Mouse (Mus musculus) CD4-positive, CD25-positive, alpha-beta regulatory T cell, adult 9 weeks (primary cell): ENCODE results near the gene Mkln1. TPM values are rescaled to one million over a fixed set of nuclear protein-coding genes. Genes with fewer than 3 reads are reported as not detected.

Experiments used
- polyA plus RNA-seq: library from polyadenylated mRNA; unstranded; fragments of 100-300 nt; shearing (Covaris generic); gene quantifications from one replicate; pipeline ENCODE4 v1.2.1, GENCODE M21; 2017

Mkln1 gene
- polyA plus RNA-seq: 335 TPM

GRCm38 (mm10) chr6:31398431-31399205 lies at the start of gene Mkln1:
Gene Mkln1, plus strand, starts transcription at chr6:31398735.

GRCm38 (mm10) chr6:31563235-31564181 lies 165.0 kb downstream of the Mkln1 start, which contains the start of gene Podxl:
Gene Podxl, minus strand, starts transcription at chr6:31563981.

Other genes with a start within 250 kb of the Mkln1 start
- gene Podxl, start 165.2 kb downstream of the Mkln1 start, polyA plus RNA-seq: not detected